Mouse (Mus musculus) erythroblast, embryonic 14.5 days (primary cell): ENCODE results near the gene Espl1.

Experiments
- GATA1 ChIP-seq: IDR thresholded peaks from 2 replicates; pipeline ENCODE4 v1.6.1; 2012; ENCODE audit warnings: low read length, inconsistent platforms, mixed read lengths
- TAL1 ChIP-seq: IDR thresholded peaks from 3 replicates; pipeline ENCODE4 v1.6.1; 2012; ENCODE audit warnings: low read length, inconsistent platforms, mixed read lengths

DNA sequence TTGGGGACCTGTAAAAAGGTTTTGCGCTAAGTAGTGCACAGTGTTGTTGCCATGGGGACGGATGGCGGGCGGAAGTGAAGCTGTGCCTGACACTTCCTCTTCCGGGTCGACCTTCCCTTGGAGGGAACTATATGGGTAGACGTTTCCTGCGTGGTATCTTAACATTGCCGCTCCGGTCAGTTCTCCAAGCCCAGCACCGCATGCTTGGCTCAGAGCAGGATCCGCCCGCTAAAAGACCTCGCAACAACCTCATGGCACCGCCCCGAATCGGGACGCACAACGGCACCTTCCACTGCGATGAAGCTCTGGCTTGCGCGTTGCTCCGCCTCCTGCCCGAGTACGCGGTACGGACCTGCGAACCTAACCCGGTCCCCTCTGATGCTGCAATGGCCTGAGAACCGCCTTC is 35.5 kb downstream of the Espl1 start, which contains the start of gene Myg1:
- TF ChIP-seq GATA1, result no peak
- TF ChIP-seq TAL1, result no peak
